Mouse (Mus musculus) hindbrain, embryonic 11.5 days (tissue): ENCODE results near the gene Igf2bp3. TPM values are rescaled to one million over a fixed set of nuclear protein-coding genes. Genes with fewer than 3 reads are reported as not detected.

ENCODE experiments used
- ATAC-seq: fragments of 200-750 bp; cut with Nextera tagmentation; 2 replicates; pipeline ENCODE4 v1.8.0; 2017; ENCODE audit warnings: mild to moderate bottlenecking, moderate TSS enrichment, moderate library complexity; ENCODE audit not compliant: low FRiP score
- DNase-seq: peaks from one replicate; pipeline ENCODE4 v3.0.0-alpha.2; 2015; ENCODE audit warnings: low spot score
- H3K27ac ChIP-seq: fragments of 300-500 bp; sonication (generic); 2 replicates; pipeline ENCODE4 v1.5.1; 2014; ENCODE audit warnings: mild to moderate bottlenecking, low read depth, low read length
- H3K27me3 ChIP-seq: fragments of 300-500 bp; sonication (generic); 2 replicates; pipeline ENCODE4 v1.6.1; 2014; ENCODE audit warnings: mild to moderate bottlenecking, low read length, moderate library complexity, mixed read lengths; ENCODE audit not compliant: control insufficient read depth, insufficient read depth
- H3K36me3 ChIP-seq: fragments of 300-500 bp; sonication (generic); 2 replicates; pipeline ENCODE4 v1.6.1; 2014; ENCODE audit warnings: mild to moderate bottlenecking, low read length, moderate library complexity, mixed read lengths; ENCODE audit not compliant: control insufficient read depth, insufficient read depth
- H3K4me1 ChIP-seq: fragments of 300-500 bp; sonication (generic); replicated peaks from 2 replicates; pipeline ENCODE4 v1.6.1; 2014; ENCODE audit warnings: low read length, mixed read lengths; ENCODE audit not compliant: control insufficient read depth, insufficient read depth
- H3K4me2 ChIP-seq: fragments of 300-500 bp; sonication (generic); replicated peaks from 2 replicates; pipeline ENCODE4 v1.6.1; 2014; ENCODE audit warnings: mild to moderate bottlenecking, low read depth, low read length
- H3K4me3 ChIP-seq: fragments of 300-500 bp; sonication (generic); 2 replicates; pipeline ENCODE4 v1.5.1; 2014; ENCODE audit warnings: low read depth, low read length
- H3K9ac ChIP-seq: fragments of 300-500 bp; sonication (generic); 2 replicates; pipeline ENCODE4 v1.6.1; 2014; ENCODE audit warnings: low read depth, low read length
- H3K9me3 ChIP-seq: fragments of 300-500 bp; sonication (generic); 2 replicates; pipeline ENCODE4 v1.6.1; 2016; ENCODE audit warnings: low read length; ENCODE audit not compliant: control insufficient read depth
- WGBS: fragments of 180-500 bp; shearing (Covaris S2); extraction: QIAGEN DNeasy Blood & Tissue Kit; methylation state at CpG from one replicate; pipeline ENCODE4 v1.1.7; 2014; 5-methylcytosine and 5-hydroxymethylcytosine counted together
- polyA plus RNA-seq: library from polyadenylated mRNA; unstranded; fragments of >200 nt; fragmentation: Nextera tagmentation; extraction: Ambion mirVana; gene quantifications from 2 replicates; pipeline ENCODE4 v1.2.1, GENCODE M21; 2014

Gene Igf2bp3
- polyA plus RNA-seq, 1 experiment from 2014 or later = 133 TPM

DNA sequence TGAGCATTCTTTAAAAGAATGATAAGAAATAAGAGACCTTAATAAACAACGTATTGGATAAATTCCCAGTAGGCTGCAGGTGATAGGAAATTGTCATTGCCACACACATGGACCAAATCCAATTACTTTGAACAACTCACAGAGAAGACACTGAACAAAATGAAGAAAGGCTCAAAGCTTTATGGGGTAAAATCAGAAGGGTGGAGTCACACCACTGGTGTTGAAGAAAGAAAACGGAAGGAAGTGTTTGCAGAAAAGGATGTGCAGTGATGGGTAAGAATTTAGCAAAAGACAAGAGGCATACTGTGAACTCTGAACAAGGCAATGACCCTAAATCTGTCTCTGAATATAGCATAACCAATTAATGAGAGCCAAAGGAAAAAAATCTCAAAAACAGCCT, 54.8 kb downstream of the Igf2bp3 start:
- H3K27ac ChIP-seq = no peak overlapping the region
- H3K36me3 ChIP-seq = no peaks in the 10 kb centered on the region
- H3K9ac ChIP-seq = no peak overlapping the region
- no peaks in the 10 kb centered on the region for H3K9me3 ChIP-seq
- DNase-seq (no peak), ATAC-seq (no peak)
- 0 out of 2 replicates have a peak, but pooled peaks cover 3% of the 10 kb centered on the region for H3K4me1 ChIP-seq
- H3K4me3 ChIP-seq = no peak overlapping the region
- H3K27me3 ChIP-seq = no peaks in the 10 kb centered on the region
- no peak overlapping the region for H3K4me2 ChIP-seq
- 92% methylated on average over 2 of the region's 2 CpGs for WGBS

DNA sequence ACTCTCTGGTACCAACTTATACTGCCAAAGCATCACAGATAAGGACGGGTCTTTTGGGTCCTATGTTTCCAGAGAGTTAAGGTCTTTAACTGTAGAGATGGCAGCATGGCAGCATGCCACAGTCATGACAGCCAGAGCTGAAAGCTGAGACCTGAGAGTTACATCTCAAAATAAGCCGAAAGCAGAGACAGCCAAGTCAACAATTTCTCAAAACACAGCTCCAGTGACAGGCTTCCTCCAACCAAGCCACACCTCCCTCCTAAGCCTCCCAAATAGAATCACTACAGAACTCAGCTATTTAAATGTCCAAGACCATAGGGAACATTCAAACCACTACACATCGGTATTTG, 58.0 kb downstream of the Igf2bp3 start:
- WGBS = 91% methylated on average over 3 of the region's 3 CpGs
- H3K4me1 ChIP-seq = no peaks in the 10 kb centered on the region
- ATAC-seq = no peak
- H3K27ac ChIP-seq = no peak overlapping the region
- no peak overlapping the region for H3K9ac ChIP-seq
- H3K4me3 ChIP-seq = no peak overlapping the region
- no peaks in the 10 kb centered on the region for H3K27me3 ChIP-seq
- no peak overlapping the region for H3K4me2 ChIP-seq
- H3K9me3 ChIP-seq = no peaks in the 10 kb centered on the region
- no peak for DNase-seq
- no peaks in the 10 kb centered on the region for H3K36me3 ChIP-seq

- Histone ChIP-seq H3K27me3 (no peaks in the 10 kb centered on the region), H3K9me3 (no peaks in the 10 kb centered on the region), H3K27ac (no peak overlapping the region), H3K4me2 (no peak overlapping the region), H3K36me3 (no peaks in the 10 kb centered on the region), H3K4me3 (no peak overlapping the region), H3K9ac (no peak overlapping the region), H3K4me1 (no peaks in the 10 kb centered on the region)
- 91% methylated on average over 5 of the region's 5 CpGs for WGBS
- no peak for DNase-seq
- no peak for ATAC-seq
Observed at GRCm38 (mm10) chr6:49156170-49156825, 58.5 kb downstream of the Igf2bp3 start.

DNA sequence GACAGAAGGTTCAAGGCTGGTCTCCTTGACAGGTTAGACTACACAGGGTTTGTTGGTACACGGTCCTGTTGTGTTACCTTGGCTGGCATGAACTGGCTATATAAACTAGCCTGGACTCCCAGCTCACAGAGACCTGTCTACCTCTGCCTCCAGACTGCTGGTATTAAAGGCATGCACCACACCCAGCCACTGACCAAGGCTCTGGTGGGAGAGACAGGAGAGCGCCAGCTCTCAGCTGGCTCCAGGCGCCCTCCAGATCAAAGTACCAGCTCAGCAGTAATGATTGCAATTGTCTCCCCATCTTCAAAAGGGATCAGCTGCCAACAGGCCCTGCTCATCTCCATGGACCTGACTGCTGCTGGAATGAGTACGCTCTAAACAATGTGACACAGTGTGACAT, 63.3 kb downstream of the Igf2bp3 start:
- 73% methylated on average over 4 of the region's 4 CpGs for WGBS
- H3K27ac ChIP-seq = 0 out of 2 replicates have a peak overlapping the region, but pooled peaks have one; percentile 3
- no peaks in the 10 kb centered on the region for H3K4me1 ChIP-seq
- no peaks in the 10 kb centered on the region for H3K9me3 ChIP-seq
- H3K4me3 ChIP-seq = no peak overlapping the region
- H3K27me3 ChIP-seq = no peaks in the 10 kb centered on the region
- ATAC-seq = no peak
- H3K9ac ChIP-seq = no peak overlapping the region
- DNase-seq = no peak
- H3K36me3 ChIP-seq = no peaks in the 10 kb centered on the region
- no peak overlapping the region for H3K4me2 ChIP-seq

DNA sequence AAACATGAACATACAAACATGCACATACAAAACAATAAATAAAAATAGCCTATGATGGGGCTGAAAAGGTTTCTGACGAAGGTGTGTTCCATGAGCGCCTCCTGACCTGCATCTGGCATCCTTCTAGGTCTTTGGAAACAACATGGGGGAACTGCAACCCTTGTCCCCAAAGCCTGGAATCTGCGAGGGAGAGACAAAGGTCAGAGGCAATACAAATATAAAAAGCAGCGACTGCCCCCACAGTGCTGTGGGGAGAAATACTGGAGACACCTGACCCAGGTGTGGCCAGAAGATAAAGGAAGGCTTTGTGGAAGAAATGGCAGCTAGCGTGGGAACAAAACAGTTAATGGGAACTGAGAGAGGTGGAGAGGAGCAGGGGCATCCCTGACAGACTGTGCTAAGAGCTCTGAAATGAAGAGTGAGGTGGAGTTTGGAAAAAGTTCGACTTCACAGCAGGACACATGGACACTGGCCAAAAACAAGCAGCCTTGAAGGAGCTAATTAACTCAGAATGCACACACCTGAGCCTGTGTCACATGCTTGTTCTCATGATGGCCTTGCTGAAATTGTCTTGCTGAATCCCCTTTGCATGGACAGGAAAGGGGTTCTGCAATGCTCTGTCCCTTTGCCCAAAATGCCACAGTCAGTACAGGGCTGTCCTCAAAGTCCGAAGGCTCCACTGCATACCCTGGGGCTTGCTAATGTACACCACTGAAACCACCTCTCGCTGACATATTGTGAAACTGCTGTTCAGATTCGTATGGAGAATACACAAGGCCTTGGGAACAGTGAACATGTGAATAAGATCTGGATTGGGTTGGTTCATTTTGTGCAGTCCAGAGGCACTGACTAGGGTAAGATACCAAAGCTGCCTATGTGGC, 64.2 kb downstream of the Igf2bp3 start:
- DNase-seq = no peak

DNA sequence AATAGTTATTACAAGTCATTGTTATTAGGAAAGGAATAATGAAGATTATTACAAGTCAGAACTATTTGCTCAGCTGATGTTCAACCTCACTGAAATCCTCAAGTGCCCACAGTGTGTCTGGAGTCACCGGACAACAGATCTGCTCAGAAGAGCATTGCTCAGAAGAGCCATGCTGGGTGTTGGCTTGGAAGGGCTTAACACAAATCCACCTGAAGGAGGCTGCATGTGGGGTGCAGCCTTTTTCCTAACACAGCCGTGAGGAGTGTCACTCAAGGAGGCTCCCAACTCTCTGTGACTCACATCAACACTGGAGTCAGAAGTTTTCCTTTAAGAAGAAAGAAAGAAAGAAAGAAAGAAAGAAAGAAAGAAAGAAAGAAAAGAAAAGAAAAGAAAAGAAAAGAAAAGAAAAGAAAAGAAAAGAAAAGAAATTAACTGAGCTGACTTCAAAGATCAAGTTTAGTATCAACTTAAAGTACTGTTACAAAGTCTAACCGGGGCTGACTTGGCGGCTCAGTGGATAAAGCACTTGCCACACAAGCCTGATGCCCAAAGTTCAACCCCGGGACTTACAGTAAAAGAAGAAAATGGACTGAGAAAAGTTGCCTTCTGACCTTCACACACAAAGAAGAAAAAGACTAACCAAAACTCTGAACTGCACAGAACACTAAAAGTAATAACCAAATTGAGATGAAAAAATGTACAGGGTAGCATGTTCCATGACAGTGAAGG, 65.4 kb downstream of the Igf2bp3 start:
- no peak for DNase-seq
- Histone ChIP-seq H3K4me1 (no peaks in the 10 kb centered on the region), H3K9me3 (no peaks in the 10 kb centered on the region), H3K36me3 (no peaks in the 10 kb centered on the region), H3K4me3 (no peak overlapping the region), H3K27ac (no peak overlapping the region), H3K27me3 (no peaks in the 10 kb centered on the region), H3K4me2 (no peak overlapping the region), H3K9ac (no peak overlapping the region)
- no peak for ATAC-seq
- 86% methylated on average over 5 of the region's 5 CpGs for WGBS

More for the DNA sequence above, 64.2 kb downstream of the Igf2bp3 start:
- H3K9ac ChIP-seq = no peak overlapping the region
- H3K36me3 ChIP-seq = no peaks in the 10 kb centered on the region
- no peak overlapping the region for H3K4me3 ChIP-seq
- no peaks in the 10 kb centered on the region for H3K4me1 ChIP-seq
- WGBS = 85% methylated on average over 9 of the region's 9 CpGs
- no peak for ATAC-seq
- H3K4me2 ChIP-seq = no peak overlapping the region
- H3K27ac ChIP-seq = no peak overlapping the region
- no peaks in the 10 kb centered on the region for H3K27me3 ChIP-seq
- no peaks in the 10 kb centered on the region for H3K9me3 ChIP-seq

DNA sequence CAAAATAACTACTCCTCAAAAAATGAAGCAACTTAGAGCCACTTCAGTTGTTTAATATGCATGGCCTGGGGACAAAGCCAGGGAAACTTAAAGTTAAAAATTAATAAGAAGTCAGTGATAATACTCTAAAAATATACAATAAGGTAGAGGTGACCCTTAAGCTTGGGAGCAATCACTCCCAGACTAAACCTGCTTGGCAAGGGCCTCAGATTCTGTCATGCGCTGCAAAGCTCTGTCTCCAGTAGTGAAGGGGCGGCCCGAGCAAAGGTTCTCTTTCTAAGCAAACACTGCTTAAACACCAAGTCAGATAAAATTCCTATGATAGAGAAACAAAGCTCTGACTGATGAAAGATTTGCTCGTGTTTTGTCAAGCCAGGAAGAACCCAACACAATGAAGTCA, 66.0 kb downstream of the Igf2bp3 start:
- no peak overlapping the region for H3K27ac ChIP-seq
- no peaks in the 10 kb centered on the region for H3K4me1 ChIP-seq
- ATAC-seq (no peak), DNase-seq (no peak)
- H3K4me2 ChIP-seq = no peak overlapping the region
- 76% methylated on average over 4 of the region's 4 CpGs for WGBS
- no peaks in the 10 kb centered on the region for H3K9me3 ChIP-seq
- H3K9ac ChIP-seq = no peak overlapping the region
- H3K4me3 ChIP-seq = no peak overlapping the region
- H3K27me3 ChIP-seq = no peaks in the 10 kb centered on the region
- H3K36me3 ChIP-seq = no peaks in the 10 kb centered on the region

- Histone ChIP-seq H3K4me2 (no peak overlapping the region), H3K36me3 (no peaks in the 10 kb centered on the region), H3K9ac (no peak overlapping the region), H3K4me1 (no peaks in the 10 kb centered on the region), H3K27ac (no peak overlapping the region), H3K9me3 (no peaks in the 10 kb centered on the region), H3K4me3 (no peak overlapping the region), H3K27me3 (no peaks in the 10 kb centered on the region)
- no peak for ATAC-seq
- no peak for DNase-seq
- 84% methylated on average over 7 of the region's 7 CpGs for WGBS
Observed at GRCm38 (mm10) chr6:49148368-49148767, 66.4 kb downstream of the Igf2bp3 start.
